Mouse (Mus musculus): ENCODE measurements around the gene Hdgfl2.
"Not testable (repeated sequence)": the region's sequence is repeated elsewhere in the genome, so short reads cannot be mapped to it uniquely, and the experiment has no call there.

Hdgfl2 gene

GRCm38 (mm10) chr17:56103465-56104285, 24.2 kb downstream of the Hdgfl2 start:
- DNase-seq (ENCODE audit: low spot score in 2 of 2), result no peak

GRCm38 (mm10) chr17:56104821-56105220, 25.4 kb downstream of the Hdgfl2 start:
- DNase-seq (ENCODE audit: low spot score in 2 of 2), result not testable (repeated sequence)

- DNase-seq (ENCODE audit: low spot score in 2 of 2), result not testable (repeated sequence)
These were observed 27.0 kb downstream of the Hdgfl2 start for GRCm38 (mm10) chr17:56106436-56106835.

- DNase-seq (ENCODE audit: low spot score in 2 of 2), result no peak
These were observed 27.5 kb downstream of the Hdgfl2 start for GRCm38 (mm10) chr17:56106981-56107380.

GRCm38 (mm10) chr17:56107736-56108135, 28.3 kb downstream of the Hdgfl2 start:
- DNase-seq (ENCODE audit: low spot score in 2 of 2), result no peak

- DNase-seq (ENCODE audit: low spot score in 2 of 2), result peak in 1 of 2 experiments; percentile 62
These were observed 29.1 kb downstream of the Hdgfl2 start for GRCm38 (mm10) chr17:56108334-56109044.

GRCm38 (mm10) chr17:56109219-56110051, 30.0 kb downstream of the Hdgfl2 start, which contains the start of gene Plin4:
Gene Plin4 (minus strand): TSS chr17:56109803.
- DNase-seq (ENCODE audit: low spot score in 2 of 2), result no peak

GRCm38 (mm10) chr17:56110571-56110970, 31.1 kb downstream of the Hdgfl2 start:
- DNase-seq (ENCODE audit: low spot score in 2 of 2), result no peak

GRCm38 (mm10) chr17:56111021-56111420, 31.6 kb downstream of the Hdgfl2 start:
- DNase-seq (ENCODE audit: low spot score in 2 of 2), result no peak

GRCm38 (mm10) chr17:56111864-56112263, 32.4 kb downstream of the Hdgfl2 start:
- peak; percentile 63 to 70 for DNase-seq (ENCODE audit: low spot score in 2 of 2)

GRCm38 (mm10) chr17:56112743-56113142, 33.3 kb downstream of the Hdgfl2 start:
- DNase-seq (ENCODE audit: low spot score in 2 of 2), result no peak

- DNase-seq (ENCODE audit: low spot score in 2 of 2), result no peak
These were observed 36.8 kb downstream of the Hdgfl2 start for GRCm38 (mm10) chr17:56116193-56116592.

- no peak for DNase-seq (ENCODE audit: low spot score in 2 of 2)
These were observed 37.8 kb downstream of the Hdgfl2 start, which contains the start of gene Plin5 for GRCm38 (mm10) chr17:56117251-56117710. Gene Plin5 (minus strand): TSS chr17:56117596.

GRCm38 (mm10) chr17:56119431-56119830, 40.0 kb downstream of the Hdgfl2 start:
- DNase-seq (ENCODE audit: low spot score in 2 of 2), result no peak

- no peak for DNase-seq (ENCODE audit: low spot score in 2 of 2)
These were observed 40.8 kb downstream of the Hdgfl2 start for GRCm38 (mm10) chr17:56119981-56120880.

- no peak for DNase-seq (ENCODE audit: low spot score in 2 of 2)
These were observed 42.4 kb downstream of the Hdgfl2 start, which contains the start of gene Lrg1 for GRCm38 (mm10) chr17:56121826-56122225. Gene Lrg1 (minus strand): TSS chr17:56122001.

- DNase-seq (ENCODE audit: low spot score in 2 of 2), result no peak
These were observed 43.7 kb downstream of the Hdgfl2 start for GRCm38 (mm10) chr17:56123161-56123560.

GRCm38 (mm10) chr17:56123681-56124340, 44.4 kb downstream of the Hdgfl2 start:
- no peak for DNase-seq (ENCODE audit: low spot score in 2 of 2)

GRCm38 (mm10) chr17:56124377-56125275, 45.2 kb downstream of the Hdgfl2 start:
- peak in 1 of 2 experiments; percentile 62 for DNase-seq (ENCODE audit: low spot score in 2 of 2)
